Mouse (Mus musculus) c-Kit-positive CD71-negative TER-119-negative erythroid progenitor cells, embryonic 14.5 days (primary cell): Measurements from ENCODE around the gene Iqch.
"Not testable (repeated sequence)": the region's sequence is repeated elsewhere in the genome, so short reads cannot be mapped to it uniquely, and the experiment has no call there.

Source experiments
- DNase-seq: peaks from one replicate; pipeline ENCODE4 v3.0.0-alpha.2; 2013; ENCODE audit warnings: low read depth

The Iqch gene

DNA sequence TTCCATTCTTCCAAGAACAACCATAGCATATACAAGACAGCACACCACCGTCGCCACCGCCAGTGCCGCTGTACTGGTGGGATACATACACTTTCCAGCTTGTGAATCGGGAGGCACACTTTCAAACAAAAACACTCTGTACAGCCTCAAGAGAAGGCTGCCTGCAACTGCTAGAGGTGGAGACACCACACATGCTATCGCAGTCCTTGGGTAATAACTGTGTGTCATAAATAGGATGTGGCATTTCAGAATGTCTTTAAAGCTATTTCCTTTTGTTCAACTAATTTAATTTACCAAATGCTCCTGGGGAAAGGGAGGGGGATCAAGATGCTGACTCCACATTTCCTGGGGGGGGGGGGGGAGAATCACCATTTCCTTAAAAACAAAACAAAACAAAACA is 34.0 kb downstream of the Iqch start:
- DNase-seq: no peak

DNA sequence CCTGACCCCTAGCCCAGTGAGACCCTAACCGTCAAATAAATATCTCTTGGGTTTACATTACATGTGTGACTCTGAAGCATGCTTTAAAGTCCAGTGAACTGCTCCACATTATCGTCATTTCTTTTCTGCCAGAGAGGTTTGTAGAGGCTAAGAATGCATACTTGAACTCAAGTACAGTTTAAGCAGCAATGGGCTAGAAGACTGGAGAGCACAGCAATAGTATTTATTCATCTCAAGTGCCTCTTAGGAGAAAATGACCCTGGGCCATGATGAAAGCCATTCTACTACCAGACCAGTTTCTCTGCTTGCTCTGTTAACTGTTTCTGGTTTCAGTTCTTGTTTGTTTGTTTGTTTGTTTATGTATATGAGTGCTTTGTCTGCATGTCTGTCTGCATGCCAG is 38.9 kb downstream of the Iqch start:
- DNase-seq: no peak

DNA sequence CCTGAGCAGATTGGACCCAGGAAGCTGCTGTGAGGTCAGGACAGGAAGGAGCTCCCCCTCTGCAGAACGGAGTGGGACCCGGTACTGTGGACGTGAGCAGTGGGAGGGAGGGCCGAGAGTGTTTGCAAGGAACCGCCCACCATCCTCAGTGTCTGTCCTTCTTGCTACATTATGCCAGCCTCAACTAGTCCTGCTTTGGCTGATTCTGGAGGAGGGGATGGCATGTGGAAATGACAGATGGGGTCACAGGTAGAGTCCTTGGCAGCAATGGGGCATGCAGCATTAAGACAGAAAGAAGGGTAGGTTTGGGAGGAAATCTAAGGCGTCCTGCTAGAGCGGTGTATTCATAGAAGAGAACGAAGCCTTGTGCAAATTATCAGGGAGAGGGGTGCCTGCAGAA is 40.4 kb downstream of the Iqch start:
- DNase-seq: no peak

DNA sequence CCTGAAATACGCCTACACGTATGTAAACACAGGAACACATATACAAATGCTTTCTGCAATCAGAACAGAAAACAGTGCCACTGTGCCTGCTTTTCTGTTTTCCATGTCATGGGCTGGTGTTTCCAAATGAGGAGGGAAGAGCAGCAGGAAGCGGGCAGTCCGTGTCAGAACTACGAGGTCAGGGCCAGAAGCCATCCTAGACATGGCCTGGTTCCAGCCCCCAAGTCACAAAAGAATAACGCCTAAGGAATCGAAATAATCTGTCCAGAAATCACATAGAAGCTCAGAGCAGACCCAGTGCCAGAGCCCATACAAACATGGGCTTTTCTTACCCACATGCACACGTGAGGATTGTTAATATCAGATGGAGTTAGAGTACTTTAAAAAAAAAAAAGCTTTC is 45.4 kb downstream of the Iqch start:
- DNase-seq: no peak

DNA sequence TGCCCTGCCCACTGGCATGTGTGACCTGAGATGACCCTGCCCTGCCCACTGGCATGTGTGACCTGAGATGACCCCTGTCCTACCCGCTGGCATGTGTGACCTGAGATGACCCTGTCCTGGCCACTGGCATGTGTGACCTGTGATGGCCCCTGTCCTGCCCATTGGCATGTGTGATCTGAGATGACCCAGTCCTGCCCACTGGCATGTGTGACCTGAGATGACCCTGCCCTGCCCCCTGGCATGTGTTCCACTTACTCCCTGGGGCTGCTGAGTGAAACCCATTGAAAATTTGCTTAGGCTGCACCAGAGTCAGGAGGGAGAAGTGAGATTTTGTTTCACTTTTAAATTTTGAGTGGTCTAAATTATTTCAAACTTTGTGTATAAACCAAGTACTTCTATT is 46.0 kb downstream of the Iqch start:
- no peak for DNase-seq

DNA sequence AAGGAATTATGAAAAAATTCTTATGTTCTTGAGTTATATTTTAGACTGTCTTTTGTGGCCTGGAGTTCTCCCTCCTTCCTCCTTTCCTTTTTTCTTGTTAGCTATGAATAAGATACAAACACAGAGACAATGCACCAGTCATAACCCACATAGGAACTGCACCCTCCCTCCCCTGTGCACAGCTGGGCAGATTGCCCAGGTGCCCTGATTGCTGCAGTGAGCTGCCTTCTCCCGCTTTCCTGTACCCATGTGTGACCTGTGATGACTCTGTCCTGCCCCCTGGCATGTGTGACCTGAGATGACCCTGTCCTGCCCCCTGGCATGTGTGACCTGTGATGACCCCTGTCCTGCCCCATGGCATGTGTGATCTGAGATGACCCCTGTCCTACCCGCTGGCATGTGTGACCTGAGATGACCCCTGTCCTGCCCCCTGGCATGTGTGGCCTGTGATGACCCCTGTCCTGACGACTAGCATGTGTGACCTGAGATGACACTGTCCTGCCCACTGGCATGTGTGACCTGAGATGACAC is 46.8 kb downstream of the Iqch start:
- no peak for DNase-seq

DNA sequence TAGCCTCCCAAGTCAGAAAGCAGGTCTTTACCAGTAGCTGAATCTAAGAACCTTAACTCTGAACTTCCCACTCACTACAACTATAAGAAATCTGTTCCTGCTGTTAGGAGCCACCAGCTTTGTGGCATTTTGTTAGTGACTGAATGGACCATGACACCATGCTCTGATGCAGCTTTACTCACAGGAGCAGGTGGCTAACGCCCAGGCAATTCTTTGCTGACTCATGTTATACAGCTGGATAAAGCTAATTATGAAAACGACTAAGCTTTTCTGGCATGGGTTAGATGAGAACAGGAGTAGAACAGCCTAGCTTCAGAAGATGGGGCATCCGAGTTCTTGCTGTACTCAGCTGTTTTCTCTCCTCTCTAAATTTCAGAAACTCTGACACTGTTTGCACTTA is 48.7 kb downstream of the Iqch start:
- DNase-seq: no peak

DNA sequence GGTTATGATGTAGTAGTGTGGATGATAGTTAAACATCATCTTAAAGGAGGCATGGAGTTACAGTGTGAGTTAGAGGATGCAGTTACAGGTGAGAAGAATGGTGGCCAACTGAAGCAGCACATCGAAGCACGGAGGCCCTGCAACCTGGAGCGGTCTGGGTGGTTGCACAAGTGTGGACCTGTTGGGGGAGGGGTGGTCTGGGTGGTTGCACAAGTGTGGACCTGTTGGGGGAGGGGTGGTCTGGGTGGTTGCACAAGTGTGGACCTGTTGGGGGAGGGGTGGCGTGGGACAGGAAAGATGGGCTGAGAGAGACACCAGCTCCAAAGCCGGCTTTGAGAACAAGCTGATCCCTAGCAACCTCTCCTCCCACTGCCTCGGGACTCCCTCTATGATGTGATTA is 51.6 kb downstream of the Iqch start:
- not testable (repeated sequence) for DNase-seq

DNA sequence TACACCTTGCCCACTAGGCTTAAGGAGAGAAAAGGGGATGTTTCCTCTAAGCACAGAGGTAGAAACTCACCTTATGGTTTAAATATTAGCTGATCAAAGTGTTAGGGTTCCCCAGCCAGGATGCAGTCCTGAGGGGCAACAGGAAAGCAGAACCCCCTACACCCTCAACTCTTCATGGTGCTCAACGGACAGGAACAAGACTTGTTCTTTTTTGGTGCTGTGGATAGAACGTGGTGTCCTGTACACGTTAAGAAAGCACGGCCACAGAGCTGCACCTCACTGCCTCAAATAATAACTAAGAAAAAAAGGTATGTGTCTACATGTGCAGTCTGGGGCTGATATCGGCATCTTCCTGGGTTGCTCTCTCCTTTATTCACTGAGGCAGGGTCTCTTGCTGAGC is 53.3 kb downstream of the Iqch start:
- DNase-seq: no peak

DNA sequence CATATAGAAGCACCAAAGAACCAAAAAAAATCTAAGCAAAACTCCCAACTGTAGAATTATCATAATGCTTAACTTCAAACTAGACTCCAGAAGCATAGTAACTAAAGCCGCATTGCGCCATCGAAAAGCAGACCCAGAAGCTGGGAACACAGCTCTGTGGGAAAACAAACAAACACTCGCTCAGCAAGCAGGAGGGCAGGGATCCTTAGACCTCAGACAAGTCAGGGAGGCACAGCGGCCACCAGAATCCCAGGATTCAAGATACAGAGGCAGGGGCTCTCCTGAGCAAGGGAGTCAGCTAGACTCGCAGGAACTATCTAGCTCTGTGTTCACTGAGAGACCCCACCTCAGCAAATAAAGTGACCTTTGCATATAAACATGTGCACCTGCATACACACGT is 60.4 kb downstream of the Iqch start:
- DNase-seq: no peak

DNA sequence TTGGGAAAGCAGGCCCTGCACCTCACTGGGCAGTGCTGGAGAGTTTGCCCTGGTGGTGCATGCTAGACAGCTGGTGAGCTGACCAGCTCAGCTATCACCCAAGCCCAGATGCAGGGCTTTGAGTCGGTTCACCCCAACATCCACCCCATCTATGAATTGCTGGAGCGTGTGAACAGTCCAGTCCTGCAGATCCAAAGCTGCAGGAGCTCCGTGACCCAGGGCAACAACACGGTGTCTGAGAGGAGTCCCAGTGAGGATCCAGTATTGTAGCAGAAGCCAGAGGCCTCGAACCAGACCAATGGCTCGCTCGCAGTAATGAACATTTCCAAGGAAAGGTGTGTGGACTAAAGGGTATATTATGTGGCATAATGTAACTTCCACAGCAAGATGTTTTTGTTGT is 61.0 kb downstream of the Iqch start:
- no peak for DNase-seq

DNA sequence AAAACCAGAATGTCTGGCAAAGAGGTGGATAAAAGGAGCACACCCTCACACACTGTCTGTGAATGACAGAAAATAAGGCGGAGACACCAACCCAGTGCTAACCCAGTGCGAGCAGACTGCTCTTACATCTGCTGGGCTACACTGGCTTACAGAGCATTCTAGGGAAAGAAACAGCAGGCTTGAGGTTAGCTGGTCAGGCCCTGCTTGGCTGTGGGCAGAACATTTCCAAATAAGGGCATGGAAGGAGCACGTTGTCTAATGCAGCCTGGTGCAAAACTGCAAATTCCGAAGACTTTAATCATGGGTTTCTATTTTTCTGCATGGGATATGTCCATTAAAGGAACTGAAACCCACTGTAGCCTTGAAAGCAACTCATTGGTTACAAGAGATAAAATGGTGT is 64.8 kb downstream of the Iqch start:
- DNase-seq: no peak

DNA sequence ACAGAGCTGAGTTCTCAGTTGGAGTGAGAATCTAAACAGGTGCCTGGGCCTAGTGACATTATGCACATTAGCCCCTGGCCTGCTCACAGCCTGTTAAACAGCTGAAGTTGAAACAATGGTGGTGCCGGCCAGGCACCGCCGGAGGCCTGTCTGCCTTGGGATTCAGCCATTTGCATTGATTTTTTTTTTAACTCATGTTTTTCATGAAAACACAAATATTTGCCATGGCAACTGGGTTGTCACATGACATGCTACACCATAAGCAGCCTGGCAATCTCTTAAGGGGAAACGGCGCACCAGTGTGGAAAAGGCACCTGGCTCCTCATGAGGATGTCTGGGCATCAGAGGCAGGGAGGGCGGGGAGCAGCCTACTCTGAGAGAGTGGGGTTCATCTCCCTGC is 67.3 kb downstream of the Iqch start:
- no peak for DNase-seq

DNA sequence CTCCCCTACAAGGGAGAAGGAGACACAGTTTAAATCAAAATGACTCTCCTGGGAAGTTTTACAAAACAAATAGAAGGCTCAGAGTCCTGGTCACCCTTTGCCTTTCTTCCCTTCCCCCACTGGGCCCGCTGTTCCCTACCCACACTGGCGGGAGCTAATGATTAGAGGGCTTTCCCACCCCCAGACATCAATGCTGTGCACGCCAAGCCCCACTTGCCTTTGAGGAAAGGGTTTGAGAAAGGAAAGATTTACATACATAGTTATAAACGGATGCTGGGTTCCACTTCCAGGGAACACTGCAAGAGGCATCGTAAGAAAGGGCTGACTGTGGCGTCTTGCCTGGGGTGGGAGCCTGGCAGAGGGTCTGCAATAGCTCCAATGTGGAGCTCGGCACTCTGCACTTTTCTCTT is 67.9 kb downstream of the Iqch start:
- no peak for DNase-seq

DNA sequence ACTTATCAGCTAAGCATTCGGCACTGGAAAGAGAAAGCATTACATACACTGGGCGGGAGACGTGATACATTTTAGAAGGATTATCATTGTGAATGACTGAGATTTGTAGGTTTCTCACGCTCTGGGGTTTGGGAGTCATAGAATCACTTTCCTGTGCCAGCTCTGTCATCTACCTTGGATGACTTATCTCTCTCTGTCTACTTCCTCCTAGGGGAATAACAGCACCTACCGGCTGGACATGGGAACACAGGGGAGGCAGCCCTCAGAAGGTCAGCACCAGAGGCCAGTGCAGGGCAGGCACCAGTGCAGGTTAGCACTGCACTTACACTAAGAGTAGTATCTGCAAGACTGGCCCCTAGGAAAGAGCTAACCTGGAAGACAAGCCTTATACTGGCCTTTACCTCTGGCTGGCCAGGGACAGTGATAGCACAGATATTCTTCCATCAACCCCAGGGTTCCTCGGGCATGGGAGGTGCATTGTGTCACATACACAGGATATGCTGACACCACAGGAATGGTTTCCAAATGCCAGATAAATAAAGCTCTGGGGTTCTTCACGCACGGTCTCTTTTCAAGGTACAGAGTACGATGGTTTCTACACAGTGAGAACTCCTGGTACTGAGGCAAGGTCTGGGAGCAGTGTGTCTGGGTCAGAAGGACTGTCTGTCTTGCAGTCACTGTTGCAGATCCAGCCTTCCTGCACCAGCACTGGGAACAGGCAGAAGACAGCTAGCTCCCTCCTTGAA is 69.2 kb downstream of the Iqch start:
- no peak for DNase-seq

DNA sequence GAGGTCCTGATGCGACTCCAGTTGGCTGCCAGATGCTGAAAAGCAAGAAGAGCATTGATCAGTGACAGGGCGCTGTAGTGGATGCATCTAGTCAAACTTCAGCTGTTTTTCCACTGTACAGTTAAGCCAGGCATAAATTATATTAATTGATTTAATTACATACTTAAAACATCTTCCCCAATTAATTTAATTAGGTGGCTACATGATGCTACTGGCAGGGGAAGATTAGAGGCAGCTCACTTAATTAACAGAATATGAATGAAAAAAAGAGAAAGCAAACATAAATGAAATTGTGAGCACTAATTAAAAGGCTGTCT is 78.4 kb downstream of the Iqch start:
- no peak for DNase-seq

DNA sequence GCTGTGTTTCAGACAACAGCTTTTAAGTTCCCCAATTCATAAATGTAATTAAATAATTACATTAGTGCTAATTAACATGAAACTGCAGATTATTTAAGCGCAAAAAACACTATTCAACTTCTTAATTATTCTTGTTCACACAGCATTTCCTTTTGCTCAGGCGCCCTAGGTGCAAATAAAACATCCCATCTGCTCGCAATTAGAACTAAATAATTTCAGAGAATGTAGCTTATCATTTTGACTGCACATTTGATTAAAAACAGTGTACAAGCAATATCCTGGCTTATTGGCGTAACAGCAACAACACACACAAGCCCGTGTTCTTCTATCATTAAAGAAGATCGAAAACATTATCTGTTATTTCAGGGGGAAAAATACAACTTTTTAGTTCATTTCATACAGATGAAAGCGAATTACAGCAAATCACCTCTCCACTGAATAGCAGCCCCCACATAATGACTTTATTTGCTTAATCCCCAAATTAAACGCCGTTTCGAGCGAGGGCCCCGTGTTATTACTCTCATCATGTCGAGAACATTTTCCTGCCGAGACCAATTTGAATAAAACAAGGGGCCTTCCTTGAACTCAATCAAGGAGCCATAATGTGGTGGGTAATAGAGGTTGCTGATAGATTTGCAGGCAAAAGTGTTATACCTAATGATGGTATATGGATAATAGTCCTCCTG is 78.9 kb downstream of the Iqch start:
- no peak for DNase-seq

DNA sequence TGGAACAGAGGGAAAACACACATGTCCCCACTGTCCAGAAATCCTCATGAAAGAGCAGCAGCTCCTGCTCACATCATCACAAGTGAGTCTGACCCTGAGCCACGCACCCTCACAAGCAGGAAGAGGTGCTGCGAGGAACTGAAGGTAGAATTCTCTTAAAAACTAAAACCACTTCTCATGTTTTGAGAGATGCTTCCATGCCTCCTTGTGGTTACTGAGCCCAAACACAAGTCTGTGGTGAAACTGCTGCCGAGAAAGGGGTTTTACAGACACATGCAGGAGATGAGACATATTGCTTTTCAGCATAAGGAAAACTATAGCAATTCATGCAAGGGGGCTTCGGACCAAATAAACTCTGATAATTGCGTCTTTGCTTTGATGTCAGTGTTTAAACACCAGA is 89.4 kb downstream of the Iqch start:
- no peak for DNase-seq

DNA sequence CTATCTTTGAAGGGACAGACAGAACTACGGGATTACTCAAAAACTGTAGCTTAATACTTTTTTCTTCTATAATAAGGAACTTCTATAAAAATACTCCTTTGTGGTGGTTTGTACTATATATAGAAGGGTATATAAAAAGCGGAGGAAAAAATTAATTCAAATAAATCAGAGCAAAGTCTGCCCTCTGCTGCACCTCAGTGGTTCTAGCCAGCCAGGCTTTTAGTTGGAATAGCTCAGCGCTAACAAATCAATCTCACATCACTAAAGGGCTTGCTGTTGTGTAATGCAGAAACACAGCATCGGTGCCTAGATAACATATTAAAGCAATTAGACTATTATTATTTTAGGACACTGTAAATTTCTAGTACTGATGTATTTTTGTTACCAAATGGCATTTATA is 91.3 kb downstream of the Iqch start:
- no peak for DNase-seq

DNA sequence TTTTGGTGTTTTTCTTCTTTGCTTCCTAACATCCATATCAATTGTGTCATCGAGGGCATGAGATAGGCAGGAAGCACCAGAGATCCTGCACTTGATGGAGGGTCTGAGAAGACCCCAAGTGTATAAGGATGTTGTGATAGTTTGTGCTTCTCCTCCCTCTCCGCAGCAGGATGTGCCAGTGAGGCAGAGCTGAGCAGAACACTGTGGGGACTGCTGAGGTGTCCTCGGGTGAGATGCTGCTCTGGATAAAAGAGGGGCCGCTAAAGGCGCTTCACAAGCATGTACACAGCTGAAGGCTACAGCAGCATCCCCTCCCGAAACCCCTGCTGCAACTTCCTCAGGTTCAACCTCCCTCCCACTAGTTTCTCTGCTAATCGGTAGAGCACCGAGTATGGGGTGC is 95.2 kb downstream of the Iqch start:
- DNase-seq: no peak

DNA sequence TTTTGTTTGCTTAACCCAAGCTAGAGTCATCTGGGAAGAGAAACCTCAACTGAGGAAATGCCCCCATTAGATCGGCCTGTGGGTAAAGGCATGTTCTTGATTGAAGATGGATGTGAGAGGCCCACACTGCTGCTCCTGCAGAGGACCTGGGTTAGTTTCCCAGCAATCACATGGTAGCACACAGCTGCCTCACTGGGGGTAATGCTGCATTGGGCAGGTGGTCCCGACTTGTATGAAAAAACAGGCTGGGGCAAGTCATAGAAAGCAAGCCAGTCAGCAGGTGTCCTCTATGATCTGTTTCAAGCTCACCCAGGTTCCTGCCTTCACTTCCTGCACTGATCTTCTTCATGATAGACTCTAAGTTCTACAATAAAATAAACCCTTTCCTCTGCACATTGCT is 98.4 kb downstream of the Iqch start:
- no peak for DNase-seq

DNA sequence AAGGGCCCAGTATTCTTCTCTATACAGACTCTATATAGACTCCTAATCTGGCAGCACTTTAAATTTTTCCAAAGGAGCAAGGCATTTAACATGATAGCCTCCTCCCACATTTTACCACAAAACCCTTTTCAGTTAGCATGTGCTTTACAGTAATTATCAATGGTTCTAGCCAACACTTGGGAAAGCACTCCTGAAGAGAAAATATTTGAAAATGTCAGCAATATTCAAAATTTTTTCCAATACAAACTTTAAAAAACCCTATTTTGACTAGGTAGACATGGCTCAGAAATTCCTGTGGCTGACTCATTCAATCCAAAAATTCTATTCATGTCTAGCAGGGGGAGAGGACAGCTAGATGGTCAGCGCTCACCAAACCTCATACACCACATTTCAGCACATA is 100.8 kb downstream of the Iqch start:
- no peak for DNase-seq

DNA sequence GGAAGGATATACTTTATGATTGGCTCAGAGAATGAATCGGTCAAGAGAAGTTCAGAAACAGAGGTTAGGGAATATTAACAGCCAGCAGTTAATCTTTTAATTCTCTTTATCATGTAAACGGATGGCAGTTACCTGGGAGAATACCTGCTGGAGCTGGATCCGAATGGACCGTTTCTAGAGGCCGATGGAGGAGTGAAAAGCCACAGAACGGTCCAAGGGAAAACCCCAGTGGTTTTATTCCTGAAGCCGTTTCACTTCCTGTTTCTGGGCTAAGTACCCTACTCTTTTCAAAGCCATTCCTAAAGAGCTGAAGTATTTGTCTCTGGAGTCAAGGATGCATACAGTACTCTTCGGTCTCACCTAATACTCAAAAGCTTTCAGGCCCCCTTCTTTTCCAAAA is 102.4 kb downstream of the Iqch start:
- no peak for DNase-seq

DNA sequence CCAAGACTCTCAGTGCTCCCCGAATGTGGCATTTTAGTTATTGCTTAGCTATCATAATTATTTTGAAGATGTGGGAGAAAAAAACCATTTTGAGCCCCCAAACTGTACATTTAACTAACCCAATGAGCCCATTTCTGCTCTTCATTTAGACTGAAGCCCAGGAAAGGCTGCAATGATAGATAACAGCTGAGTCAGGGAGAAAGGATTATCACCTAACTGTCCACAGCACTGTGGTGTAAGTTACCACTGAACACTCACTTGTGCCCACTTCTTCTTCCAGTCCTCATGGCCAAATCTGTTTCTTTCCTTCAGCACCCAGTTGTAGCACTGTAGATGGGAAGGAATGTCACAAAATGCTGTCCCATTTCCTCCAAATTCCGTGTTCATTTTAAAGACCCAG is 106.5 kb downstream of the Iqch start:
- no peak for DNase-seq
